Mouse (Mus musculus): ENCODE results near the gene Auts2. TPM values are rescaled to one million over a fixed set of nuclear protein-coding genes. Genes with fewer than 3 reads are reported as not detected.

The Auts2 gene
- polyA plus RNA-seq, 1 experiment from 2014 or later, result 7.5 TPM

GRCm38 (mm10) chr5:131712441-131712840 lies 830.7 kb downstream of the Auts2 start:
- no peak for DNase-seq (ENCODE audit: low spot score)
- ATAC-seq (replicated peaks; ENCODE audit: low FRiP score, low read depth), result no peak
- Histone ChIP-seq H3K27me3 (ENCODE audit: insufficient read depth, low read length) (no peaks in the 10 kb centered on the region), H3K9me3 (replicated peaks; ENCODE audit: low read length) (no peaks in the 10 kb centered on the region), H3K4me1 (replicated peaks; ENCODE audit: insufficient read depth, low read length) (peaks cover 7% of the 10 kb centered on the region), H3K36me3 (ENCODE audit: insufficient read depth, low read length) (no peaks in the 10 kb centered on the region), H3K4me2 (ENCODE audit: low read length) (no peak overlapping the region), H3K27ac (no peak overlapping the region), H3K4me3 (replicated peaks; ENCODE audit: low read depth, low read length) (no peak overlapping the region), H3K9ac (ENCODE audit: low read depth, low read length) (no peak overlapping the region)
- TF ChIP-seq CTCF (IDR thresholded peaks at IDR 0.05; ENCODE audit: low read depth), result peak; percentile 8; the same call in 1 of the 2 replicates
- WGBS, result 90% methylated on average over 2 of the region's 2 CpGs

GRCm38 (mm10) chr5:131711474-131712129 lies 831.5 kb downstream of the Auts2 start:
- Histone ChIP-seq H3K9me3 (replicated peaks; ENCODE audit: low read length) (no peaks in the 10 kb centered on the region), H3K9ac (ENCODE audit: low read depth, low read length) (no peak overlapping the region), H3K27me3 (ENCODE audit: insufficient read depth, low read length) (no peaks in the 10 kb centered on the region), H3K4me2 (ENCODE audit: low read length) (no peak overlapping the region), H3K27ac (peak overlapping the region; percentile 8; the same call in 1 of the 2 replicates), H3K4me3 (replicated peaks; ENCODE audit: low read depth, low read length) (no peak overlapping the region), H3K36me3 (ENCODE audit: insufficient read depth, low read length) (no peaks in the 10 kb centered on the region), H3K4me1 (replicated peaks; ENCODE audit: insufficient read depth, low read length) (peaks cover 7% of the 10 kb centered on the region)
- no peak for ATAC-seq (replicated peaks; ENCODE audit: low FRiP score, low read depth)
- peak; percentile 24; the same call in 1 of the 2 replicates for TF ChIP-seq CTCF (IDR thresholded peaks at IDR 0.05; ENCODE audit: low read depth)
- peak; percentile 59 for DNase-seq (ENCODE audit: low spot score)
- WGBS, result 13% methylated on average over 5 of the region's 5 CpGs

- Histone ChIP-seq H3K9ac (ENCODE audit: low read depth, low read length) (no peak overlapping the region), H3K4me1 (replicated peaks; ENCODE audit: insufficient read depth, low read length) (peaks cover 7% of the 10 kb centered on the region), H3K4me2 (ENCODE audit: low read length) (no peak overlapping the region), H3K27me3 (ENCODE audit: insufficient read depth, low read length) (no peaks in the 10 kb centered on the region), H3K36me3 (ENCODE audit: insufficient read depth, low read length) (no peaks in the 10 kb centered on the region), H3K27ac (peak overlapping the region; percentile 8; the same call in 1 of the 2 replicates), H3K4me3 (replicated peaks; ENCODE audit: low read depth, low read length) (no peak overlapping the region), H3K9me3 (replicated peaks; ENCODE audit: low read length) (no peaks in the 10 kb centered on the region)
- 29% methylated on average over 8 of the region's 8 CpGs for WGBS
- TF ChIP-seq CTCF (IDR thresholded peaks at IDR 0.05; ENCODE audit: low read depth), result no peak
- DNase-seq (ENCODE audit: low spot score) (peak; percentile 77), ATAC-seq (replicated peaks; ENCODE audit: low FRiP score, low read depth) (no peak)
Observed at GRCm38 (mm10) chr5:131710735-131711473, 832.2 kb downstream of the Auts2 start.

GRCm38 (mm10) chr5:131707471-131707870 lies 835.7 kb downstream of the Auts2 start:
- peaks cover 7% of the 10 kb centered on the region for H3K4me1 ChIP-seq (replicated peaks; ENCODE audit: insufficient read depth, low read length)
- ATAC-seq (replicated peaks; ENCODE audit: low FRiP score, low read depth), result no peak
- H3K9ac ChIP-seq (ENCODE audit: low read depth, low read length), result no peak overlapping the region
- DNase-seq (ENCODE audit: low spot score), result no peak
- H3K36me3 ChIP-seq (ENCODE audit: insufficient read depth, low read length), result no peaks in the 10 kb centered on the region
- no peak overlapping the region for H3K4me2 ChIP-seq (ENCODE audit: low read length)
- TF ChIP-seq CTCF (IDR thresholded peaks at IDR 0.05; ENCODE audit: low read depth), result no peak
- H3K27me3 ChIP-seq (ENCODE audit: insufficient read depth, low read length), result no peaks in the 10 kb centered on the region
- H3K9me3 ChIP-seq (replicated peaks; ENCODE audit: low read length), result no peaks in the 10 kb centered on the region
- WGBS, result 86% methylated on average over 7 of the region's 7 CpGs
- no peak overlapping the region for H3K4me3 ChIP-seq (replicated peaks; ENCODE audit: low read depth, low read length)
- H3K27ac ChIP-seq, result no peak overlapping the region

GRCm38 (mm10) chr5:131703729-131704128 lies 839.4 kb downstream of the Auts2 start:
- DNase-seq (ENCODE audit: low spot score) (no peak), ATAC-seq (replicated peaks; ENCODE audit: low FRiP score, low read depth) (no peak)
- Histone ChIP-seq H3K9me3 (replicated peaks; ENCODE audit: low read length) (no peaks in the 10 kb centered on the region), H3K4me3 (replicated peaks; ENCODE audit: low read depth, low read length) (no peak overlapping the region), H3K9ac (ENCODE audit: low read depth, low read length) (no peak overlapping the region), H3K27ac (no peak overlapping the region), H3K36me3 (ENCODE audit: insufficient read depth, low read length) (no peaks in the 10 kb centered on the region), H3K4me2 (ENCODE audit: low read length) (no peak overlapping the region), H3K27me3 (ENCODE audit: insufficient read depth, low read length) (no peaks in the 10 kb centered on the region), H3K4me1 (replicated peaks; ENCODE audit: insufficient read depth, low read length) (no peaks in the 10 kb centered on the region)
- no peak for TF ChIP-seq CTCF (IDR thresholded peaks at IDR 0.05; ENCODE audit: low read depth)
- 52% methylated on average over 6 of the region's 6 CpGs for WGBS

- TF ChIP-seq CTCF (IDR thresholded peaks at IDR 0.05; ENCODE audit: low read depth), result no peak
Observed at GRCm38 (mm10) chr5:131702840-131703392, 840.2 kb downstream of the Auts2 start.

More at GRCm38 (mm10) chr5:131702840-131703392, 840.2 kb downstream of the Auts2 start:
- no peak for DNase-seq (ENCODE audit: low spot score)
- no peaks in the 10 kb centered on the region for H3K4me1 ChIP-seq (replicated peaks; ENCODE audit: insufficient read depth, low read length)
- no peaks in the 10 kb centered on the region for H3K9me3 ChIP-seq (replicated peaks; ENCODE audit: low read length)
- H3K36me3 ChIP-seq (ENCODE audit: insufficient read depth, low read length), result no peaks in the 10 kb centered on the region
- H3K4me2 ChIP-seq (ENCODE audit: low read length), result no peak overlapping the region
- H3K27me3 ChIP-seq (ENCODE audit: insufficient read depth, low read length), result no peaks in the 10 kb centered on the region
- H3K4me3 ChIP-seq (replicated peaks; ENCODE audit: low read depth, low read length), result no peak overlapping the region
- no peak for ATAC-seq (replicated peaks; ENCODE audit: low FRiP score, low read depth)
- WGBS, result 84% methylated on average over 6 of the region's 6 CpGs
- H3K9ac ChIP-seq (ENCODE audit: low read depth, low read length), result no peak overlapping the region
- no peak overlapping the region for H3K27ac ChIP-seq

Measured in kidney, postnatal 0 days (tissue).